Mouse (Mus musculus): ENCODE measurements at regions not wholly inside any gene's neighbourhood (a gene's known extent, or its start where the extent isn't known, plus 50 kb on each side); places are given as distances from the start of the nearest gene placed in this dataset.

DNA sequence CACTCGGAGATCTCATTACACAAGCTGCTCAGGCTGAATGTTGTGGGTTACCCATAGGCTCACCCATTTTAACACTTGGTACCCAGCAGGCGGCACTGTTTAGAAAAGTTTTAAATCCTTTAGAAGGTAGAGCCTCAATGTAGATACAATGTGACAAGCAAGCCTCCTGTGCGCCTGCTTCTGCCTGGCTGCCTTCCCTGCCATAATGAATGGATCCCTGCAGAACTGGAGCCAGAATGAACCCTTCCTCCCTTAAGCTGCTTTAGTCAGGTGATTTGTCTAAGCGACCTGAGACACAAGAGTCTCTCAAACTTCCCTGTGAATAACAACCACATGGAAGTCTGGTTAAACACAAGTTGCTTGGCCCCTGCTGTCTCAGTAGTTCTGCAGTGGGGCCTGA lies 64.7 kb upstream of the Gm10181 start:
- no peak for TF ChIP-seq CTCF (IDR thresholded peaks at IDR 0.05; ENCODE audit: borderline replicate concordance, control insufficient read depth, extremely low read depth, insufficient read depth, low read length, poor library complexity)
- TF ChIP-seq POLR2A (IDR thresholded peaks at IDR 0.05; ENCODE audit: control insufficient read depth, extremely low read depth, insufficient read depth, low read length, poor library complexity), result no peak
- Histone ChIP-seq H3K4me3 (ENCODE audit: control insufficient read depth, insufficient read depth, low read length) (no peak overlapping the region), H3K27me3 (ENCODE audit: control insufficient read depth, insufficient read depth, low read length) (no peaks in the 10 kb centered on the region), H3K27ac (ENCODE audit: control insufficient read depth, insufficient read depth, low read length) (no peak overlapping the region), H3K4me1 (replicated peaks; ENCODE audit: control insufficient read depth, insufficient read depth, low read length) (no peaks in the 10 kb centered on the region), H3K36me3 (ENCODE audit: control insufficient read depth, insufficient read depth, low read length) (no peaks in the 10 kb centered on the region)
- WGBS, result 80% methylated on average over 4 of the region's 4 CpGs
- DNase-seq, result no peak

DNA sequence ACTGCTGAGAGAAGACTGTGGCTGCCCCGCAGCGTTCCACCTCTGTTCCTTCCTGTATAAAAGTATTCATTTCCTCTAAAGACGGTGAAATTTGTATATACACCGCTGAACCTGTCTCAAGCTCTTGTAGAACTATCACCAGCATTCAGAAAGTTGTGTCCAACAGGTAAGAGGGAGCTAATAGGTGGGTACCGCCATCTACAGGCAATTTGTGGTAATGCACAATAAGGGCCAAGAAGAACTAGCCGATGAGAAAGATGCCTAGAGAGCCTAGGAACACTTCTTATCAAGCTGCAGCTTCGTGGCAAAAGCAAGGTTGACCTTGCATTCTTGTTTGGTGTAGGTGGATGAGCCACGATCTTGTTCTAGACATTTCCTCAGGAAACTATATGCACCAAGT lies 61.6 kb upstream of the Gm10181 start:
- 6% methylated on average over 8 of the region's 8 CpGs for WGBS
- no peaks in the 10 kb centered on the region for H3K4me1 ChIP-seq (replicated peaks; ENCODE audit: control insufficient read depth, insufficient read depth, low read length)
- no peak overlapping the region for H3K4me3 ChIP-seq (ENCODE audit: control insufficient read depth, insufficient read depth, low read length)
- H3K27ac ChIP-seq (ENCODE audit: control insufficient read depth, insufficient read depth, low read length), result no peak overlapping the region
- no peaks in the 10 kb centered on the region for H3K36me3 ChIP-seq (ENCODE audit: control insufficient read depth, insufficient read depth, low read length)
- H3K27me3 ChIP-seq (ENCODE audit: control insufficient read depth, insufficient read depth, low read length), result no peaks in the 10 kb centered on the region
- DNase-seq, result peak; percentile 33
- TF ChIP-seq POLR2A (IDR thresholded peaks at IDR 0.05; ENCODE audit: control insufficient read depth, extremely low read depth, insufficient read depth, low read length, poor library complexity) (no peak), CTCF (IDR thresholded peaks at IDR 0.05; ENCODE audit: borderline replicate concordance, control insufficient read depth, extremely low read depth, insufficient read depth, low read length, poor library complexity) (no peak)

GRCm38 (mm10) chr9:25028305-25028704 lies 60.9 kb upstream of the Gm10181 start:
- no peaks in the 10 kb centered on the region for H3K4me1 ChIP-seq (replicated peaks; ENCODE audit: control insufficient read depth, insufficient read depth, low read length)
- WGBS, result 82% methylated on average over 6 of the region's 6 CpGs
- H3K27ac ChIP-seq (ENCODE audit: control insufficient read depth, insufficient read depth, low read length), result no peak overlapping the region
- H3K4me3 ChIP-seq (ENCODE audit: control insufficient read depth, insufficient read depth, low read length), result no peak overlapping the region
- DNase-seq, result no peak
- no peaks in the 10 kb centered on the region for H3K36me3 ChIP-seq (ENCODE audit: control insufficient read depth, insufficient read depth, low read length)
- TF ChIP-seq POLR2A (IDR thresholded peaks at IDR 0.05; ENCODE audit: control insufficient read depth, extremely low read depth, insufficient read depth, low read length, poor library complexity) (no peak), CTCF (IDR thresholded peaks at IDR 0.05; ENCODE audit: borderline replicate concordance, control insufficient read depth, extremely low read depth, insufficient read depth, low read length, poor library complexity) (no peak)
- H3K27me3 ChIP-seq (ENCODE audit: control insufficient read depth, insufficient read depth, low read length), result no peaks in the 10 kb centered on the region

- TF ChIP-seq CTCF (IDR thresholded peaks at IDR 0.05; ENCODE audit: borderline replicate concordance, control insufficient read depth, extremely low read depth, insufficient read depth, low read length, poor library complexity), result no peak
- TF ChIP-seq POLR2A (IDR thresholded peaks at IDR 0.05; ENCODE audit: control insufficient read depth, extremely low read depth, insufficient read depth, low read length, poor library complexity), result no peak
- Histone ChIP-seq H3K4me3 (ENCODE audit: control insufficient read depth, insufficient read depth, low read length) (no peak overlapping the region), H3K4me1 (replicated peaks; ENCODE audit: control insufficient read depth, insufficient read depth, low read length) (no peaks in the 10 kb centered on the region), H3K27ac (ENCODE audit: control insufficient read depth, insufficient read depth, low read length) (no peak overlapping the region), H3K27me3 (ENCODE audit: control insufficient read depth, insufficient read depth, low read length) (no peaks in the 10 kb centered on the region), H3K36me3 (ENCODE audit: control insufficient read depth, insufficient read depth, low read length) (no peaks in the 10 kb centered on the region)
- no peak for DNase-seq
- 85% methylated on average over 6 of the region's 6 CpGs for WGBS
Observed at GRCm38 (mm10) chr9:25031466-25031865, 57.8 kb upstream of the Gm10181 start.
